Mouse (Mus musculus) ES-E14 (cell line): ENCODE results near the gene Unk.

ENCODE experiments used
- CHD2 ChIP-seq: IDR thresholded peaks from 2 replicates; pipeline ENCODE4 v1.6.1; 2014; ENCODE audit warnings: mild to moderate bottlenecking, low read depth, low read length, inconsistent platforms
- HCFC1 ChIP-seq: IDR thresholded peaks from 2 replicates; pipeline ENCODE4 v1.6.1; 2012; ENCODE audit warnings: low read length, inconsistent platforms, borderline replicate concordance; ENCODE audit not compliant: insufficient read depth
- MAFK ChIP-seq: IDR thresholded peaks from 2 replicates; pipeline ENCODE4 v1.6.1; 2014; ENCODE audit warnings: mild to moderate bottlenecking, low read depth, low read length, inconsistent platforms; ENCODE audit not compliant: insufficient read depth

- TF ChIP-seq HCFC1: no peak
- TF ChIP-seq MAFK: no peak
- TF ChIP-seq CHD2: no peak
These were observed 30.5 kb downstream of the Unk start for GRCm38 (mm10) chr11:116060596-116060995.
